Mouse (Mus musculus): ENCODE measurements at regions not wholly inside any gene's neighbourhood (a gene's known extent, or its start where the extent isn't known, plus 50 kb on each side); places are given as distances from the start of the nearest gene placed in this dataset.

- no peak for DNase-seq (ENCODE audit: low read depth in 1 of 2, low spot score in 2 of 2)
Measured at GRCm38 (mm10) chr2:137457061-137457753, 340.8 kb upstream of the Jag1 start.

- no peak for DNase-seq (ENCODE audit: low read depth in 1 of 2, low spot score in 2 of 2)
Measured at GRCm38 (mm10) chr2:137456436-137456835, 340.0 kb upstream of the Jag1 start.

GRCm38 (mm10) chr2:137446919-137447318 lies 330.5 kb upstream of the Jag1 start:
- no peak for DNase-seq (ENCODE audit: low read depth in 1 of 2, low spot score in 2 of 2)

DNA sequence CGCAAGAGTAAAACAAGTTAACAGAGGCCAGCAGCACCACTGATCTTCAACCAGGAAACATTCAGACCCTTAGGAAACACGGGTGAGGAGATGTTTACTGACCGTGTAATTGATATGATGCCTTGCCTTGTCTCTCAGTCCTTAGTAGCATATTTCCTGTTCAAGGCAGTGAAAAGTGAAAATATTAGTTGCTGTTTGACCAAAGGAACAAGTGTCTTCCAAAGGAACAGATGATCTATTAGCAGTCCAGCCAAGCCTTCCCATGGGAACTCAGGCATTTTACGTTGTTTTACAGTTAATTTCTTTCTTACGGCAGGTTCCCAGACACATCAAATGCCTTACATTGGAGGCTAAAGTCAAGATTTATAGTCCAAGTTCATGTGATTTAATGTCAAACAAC lies 321.3 kb upstream of the Jag1 start:
- no peak for DNase-seq (ENCODE audit: low read depth in 1 of 2, low spot score in 2 of 2)

- no peak for DNase-seq (ENCODE audit: low read depth in 1 of 2, low spot score in 2 of 2)
Measured at GRCm38 (mm10) chr2:137436161-137436560, 319.7 kb upstream of the Jag1 start.

DNA sequence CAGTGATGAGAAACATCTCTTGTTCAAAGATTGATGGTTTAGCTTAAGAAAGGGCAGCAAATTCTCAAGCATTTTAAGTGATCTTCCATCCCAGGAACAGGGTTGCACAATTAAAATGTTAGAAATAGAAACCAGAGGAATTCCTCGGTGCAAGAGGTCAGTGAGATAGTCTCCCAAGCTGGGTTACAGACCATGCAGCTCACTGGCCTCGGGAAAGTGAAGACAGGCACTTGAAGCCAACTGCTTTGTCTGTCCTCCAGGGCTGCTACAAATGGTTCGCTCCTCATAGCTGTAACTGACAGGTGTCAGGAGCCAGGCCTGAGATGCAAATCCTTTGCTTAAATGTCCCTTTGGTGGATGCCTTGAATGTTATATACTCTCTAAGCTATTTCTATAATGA lies 306.2 kb upstream of the Jag1 start:
- no peak for DNase-seq (ENCODE audit: low read depth in 1 of 2, low spot score in 2 of 2)

GRCm38 (mm10) chr2:137419678-137420077 lies 303.2 kb upstream of the Jag1 start:
- DNase-seq (ENCODE audit: low read depth in 1 of 2, low spot score in 2 of 2) = no peak

DNA sequence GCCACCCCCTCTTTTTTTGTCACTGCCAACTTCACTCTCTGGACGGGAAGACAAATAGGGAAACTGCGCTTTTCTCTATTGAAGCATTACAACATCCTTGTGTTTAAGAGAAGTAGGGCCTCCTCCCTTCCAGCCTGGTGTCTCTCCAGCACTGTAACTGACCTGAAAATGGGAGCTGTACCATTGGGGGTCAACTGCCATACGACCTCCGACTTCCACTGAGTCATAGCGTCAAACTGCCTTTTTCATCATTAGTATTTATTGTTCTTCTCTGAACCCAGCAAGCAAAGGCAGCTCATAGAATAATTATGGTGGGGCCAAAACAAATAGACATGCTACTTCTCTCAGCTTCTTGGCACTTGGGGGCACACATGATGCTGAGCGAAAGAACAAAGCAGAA lies 301.2 kb upstream of the Jag1 start:
- DNase-seq (ENCODE audit: low read depth in 1 of 2, low spot score in 2 of 2) = no peak

DNA sequence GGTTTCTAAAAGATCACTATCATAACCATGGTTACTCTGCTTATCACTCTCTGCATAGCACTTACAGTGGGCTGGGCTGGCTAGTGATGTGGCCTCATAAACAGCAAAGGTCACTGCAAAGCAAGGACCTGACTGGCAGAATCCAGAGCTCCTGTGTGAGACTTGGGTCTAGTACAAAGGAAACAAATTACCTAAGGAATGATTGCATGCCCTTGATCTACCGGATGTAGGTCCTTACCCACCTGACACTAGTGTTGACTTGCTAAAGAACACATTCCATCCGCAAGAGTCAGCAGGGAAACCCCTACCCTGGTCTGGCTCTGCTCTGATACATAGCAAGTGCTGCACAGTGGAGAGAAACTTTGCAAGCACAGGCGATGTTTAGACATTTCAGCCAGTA lies 297.0 kb upstream of the Jag1 start:
- DNase-seq (ENCODE audit: low read depth in 1 of 2, low spot score in 2 of 2) = no peak

GRCm38 (mm10) chr2:137409611-137410010 lies 293.2 kb upstream of the Jag1 start:
- no peak for DNase-seq (ENCODE audit: low read depth in 1 of 2, low spot score in 2 of 2)

- DNase-seq (ENCODE audit: low read depth in 1 of 2, low spot score in 2 of 2) = no peak
Measured at GRCm38 (mm10) chr2:137408294-137408693, 291.9 kb upstream of the Jag1 start.

DNA sequence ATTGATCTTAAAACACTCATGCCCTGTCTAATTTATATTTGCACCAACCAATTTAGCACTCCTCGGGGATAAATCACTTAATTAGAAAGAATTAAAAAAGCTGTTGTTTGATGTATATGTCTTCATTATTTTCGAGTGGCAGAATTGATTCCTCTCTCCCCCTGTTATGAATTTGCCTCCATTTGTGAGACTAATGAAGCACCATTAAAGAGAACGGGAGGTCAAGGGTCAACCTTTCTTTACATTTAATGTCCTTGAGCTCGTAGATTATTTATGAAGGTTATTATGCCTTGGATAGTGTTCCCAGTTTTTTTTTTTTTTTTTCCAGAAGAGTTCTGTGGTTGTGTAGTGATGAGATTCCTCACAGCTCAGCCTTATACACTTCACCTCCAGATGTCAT lies 277.0 kb upstream of the Jag1 start:
- no peak for DNase-seq (ENCODE audit: low read depth in 1 of 2, low spot score in 2 of 2)

DNA sequence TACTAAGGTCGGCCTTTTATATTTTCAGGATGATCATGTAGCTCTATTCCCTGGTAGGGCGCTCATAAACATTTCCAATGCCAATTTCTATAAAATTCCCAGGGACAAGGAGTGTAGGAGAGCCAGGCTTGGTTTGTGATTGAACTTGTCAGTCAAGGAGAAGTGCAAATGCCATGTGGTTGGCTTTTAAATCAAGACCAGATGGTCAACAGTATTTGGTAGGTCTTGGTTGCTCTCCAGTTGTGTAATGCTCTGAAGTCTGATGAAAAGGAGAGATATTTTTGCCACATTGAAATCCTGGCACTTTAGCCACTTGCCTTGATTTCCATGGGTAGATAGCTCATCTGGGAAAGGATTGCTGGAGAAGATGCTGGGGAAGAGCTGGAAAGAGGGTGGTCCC lies 263.4 kb upstream of the Jag1 start:
- no peak for DNase-seq (ENCODE audit: low read depth in 1 of 2, low spot score in 2 of 2)

DNA sequence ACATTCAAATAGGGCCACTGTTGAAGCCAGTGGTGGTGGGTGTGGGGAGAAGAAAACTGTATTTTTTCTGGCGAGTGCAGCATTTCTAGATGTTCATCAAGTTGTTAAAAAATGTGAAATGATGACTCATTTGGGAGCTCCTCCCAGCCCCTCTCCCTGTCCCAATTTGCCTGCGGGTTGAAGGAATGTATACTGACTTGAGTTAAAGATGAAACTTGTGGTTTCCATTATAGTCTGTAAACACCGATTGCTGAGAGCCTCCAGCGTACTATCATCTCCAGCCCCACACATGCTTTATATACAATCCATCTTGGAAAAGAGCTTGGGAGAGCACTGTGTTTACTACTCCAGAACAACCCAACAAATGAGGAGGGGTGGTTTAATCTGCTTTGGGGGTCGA lies 258.9 kb upstream of the Jag1 start:
- DNase-seq (ENCODE audit: low read depth in 1 of 2, low spot score in 2 of 2) = no peak

GRCm38 (mm10) chr2:137371062-137371461 lies 254.6 kb upstream of the Jag1 start:
- DNase-seq (ENCODE audit: low read depth in 1 of 2, low spot score in 2 of 2) = no peak

DNA sequence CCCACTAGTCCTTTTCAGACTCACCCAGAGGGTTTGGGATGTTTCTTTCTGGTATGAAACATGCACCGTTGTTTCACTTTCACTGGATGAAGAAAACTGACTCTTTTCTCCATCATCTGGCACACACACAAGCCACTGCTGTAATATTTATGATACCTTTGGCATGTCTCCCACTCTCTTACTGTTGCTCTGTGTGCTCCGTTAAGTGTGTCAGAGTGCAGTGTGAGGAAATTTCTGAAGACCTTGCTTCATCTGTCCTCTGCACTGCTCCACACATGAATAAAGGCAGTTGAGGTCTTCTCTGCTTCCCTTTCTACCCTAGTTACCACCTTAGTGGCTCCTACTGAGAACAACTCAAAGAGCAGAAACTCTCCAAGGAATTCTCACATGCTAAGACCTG lies 246.6 kb upstream of the Jag1 start:
- no peak for DNase-seq (ENCODE audit: low read depth in 1 of 2, low spot score in 2 of 2)

GRCm38 (mm10) chr2:137357181-137357738 lies 240.8 kb upstream of the Jag1 start:
- no peak for DNase-seq (ENCODE audit: low read depth in 1 of 2, low spot score in 2 of 2)

- no peak for DNase-seq (ENCODE audit: low read depth in 1 of 2, low spot score in 2 of 2)
Measured at GRCm38 (mm10) chr2:137343736-137344135, 227.3 kb upstream of the Jag1 start.

DNA sequence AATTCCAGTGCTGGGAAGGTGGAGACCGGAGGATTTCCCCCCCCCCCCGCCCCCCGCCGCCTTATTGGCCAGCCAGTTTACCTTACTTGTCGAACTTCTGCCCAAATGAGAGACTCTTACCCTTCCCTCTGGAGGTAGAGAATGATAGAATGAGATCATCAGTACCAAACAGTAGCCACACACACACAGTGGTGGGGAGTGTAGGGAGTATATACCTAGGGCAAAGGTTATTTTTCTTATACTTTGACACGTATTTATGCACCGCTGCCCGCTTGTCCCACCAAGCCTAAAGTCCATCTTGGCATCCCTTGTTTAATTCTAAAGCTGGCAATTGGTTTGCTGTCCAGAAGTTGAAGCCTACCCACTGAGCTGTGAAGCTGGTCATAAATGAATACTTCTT lies 213.6 kb upstream of the Jag1 start:
- DNase-seq (ENCODE audit: low read depth in 1 of 2, low spot score in 2 of 2) = no peak

GRCm38 (mm10) chr2:137323445-137323844 lies 207.0 kb upstream of the Jag1 start:
- no peak for DNase-seq (ENCODE audit: low read depth in 1 of 2, low spot score in 2 of 2)

DNA sequence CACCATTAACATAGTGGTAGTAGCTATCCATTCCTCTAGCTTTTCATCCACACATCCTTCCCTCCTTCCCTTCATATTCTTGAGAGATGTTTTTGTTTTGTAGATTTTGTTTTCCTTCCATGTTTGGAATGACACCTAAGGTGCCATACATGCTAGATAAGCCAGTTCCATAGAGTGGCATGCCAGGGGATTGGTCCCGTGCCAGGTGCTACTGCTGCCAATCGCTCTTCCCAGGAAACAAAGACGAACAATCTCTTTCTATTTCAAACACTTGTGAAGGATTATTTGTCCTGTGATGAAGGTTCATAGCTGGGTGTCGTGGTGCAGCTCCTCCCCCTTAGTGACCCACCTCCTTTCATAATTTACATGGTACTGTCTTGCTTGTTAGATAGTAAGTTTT lies 194.1 kb upstream of the Jag1 start:
- no peak for DNase-seq (ENCODE audit: low read depth in 1 of 2, low spot score in 2 of 2)

GRCm38 (mm10) chr2:137308116-137308515 lies 191.7 kb upstream of the Jag1 start:
- no peak for DNase-seq (ENCODE audit: low read depth in 1 of 2, low spot score in 2 of 2)
